21 mouse cellular contexts compared by ENCODE assay signal in genomic region chr1:89521935-89522535, GRCm38 (mm10).
DNase-seq lines count a peak whose midpoint lies in the region; ATAC-seq and TF ChIP-seq lines count a peak whose summit lies in the region.
"Had no signal": no experiment of that assay in that cellular context is flagged by ENCODE, and none has a peak within 500 bp of the region (broad histone marks: within the 10 kb centered on the region; RNA-seq: fewer than 3 reads in every experiment).

No protein-coding gene starts in this region.

- no peak overlapping the region for H3K27ac ChIP-seq in lung, postnatal 0 days (ENCODE audit: low read length)
- H3K27ac ChIP-seq in embryonic facial prominence, embryonic 14.5 days (replicated peaks; ENCODE audit: low read depth, low read length): no peak overlapping the region; the same call in 1 of the 2 replicates
- H3K27ac ChIP-seq: forebrain, embryonic 13.5 days; heart, embryonic 13.5 days; limb, embryonic 12.5 days; liver, embryonic 14.5 days; neural tube, embryonic 12.5 days; stomach, postnatal 0 days had no signal

- no peaks in the 10 kb centered on the region for H3K36me3 ChIP-seq in lung, postnatal 0 days (ENCODE audit: insufficient read depth, low read length)
- no peaks in the 10 kb centered on the region for H3K36me3 ChIP-seq in embryonic facial prominence, embryonic 14.5 days (ENCODE audit: control insufficient read depth, insufficient read depth, low read length)
- H3K36me3 ChIP-seq: G1E; heart, embryonic 13.5 days; limb, embryonic 12.5 days; neural tube, embryonic 12.5 days had no signal

- no peak overlapping the region for H3K4me2 ChIP-seq in lung, postnatal 0 days (replicated peaks; ENCODE audit: low read depth, low read length)
- no peak overlapping the region for H3K4me2 ChIP-seq in embryonic facial prominence, embryonic 14.5 days (ENCODE audit: low read depth, low read length)
- H3K4me2 ChIP-seq: forebrain, embryonic 13.5 days; heart, embryonic 13.5 days; limb, embryonic 12.5 days; neural tube, embryonic 12.5 days had no signal

- H3K27me3 ChIP-seq in lung, postnatal 0 days (replicated peaks; ENCODE audit: insufficient read depth, low read length): no peaks in the 10 kb centered on the region
- no peaks in the 10 kb centered on the region for H3K27me3 ChIP-seq in embryonic facial prominence, embryonic 14.5 days (replicated peaks; ENCODE audit: control insufficient read depth, insufficient read depth, low read length)
- H3K27me3 ChIP-seq: heart, embryonic 13.5 days; limb, embryonic 12.5 days; neural tube, embryonic 12.5 days had no signal

- 53% methylated on average over 17 of the region's 17 CpGs for WGBS in lung, postnatal 0 days
- 66% methylated on average over 17 of the region's 17 CpGs for WGBS in lung, adult 2 months
- 56% methylated on average over 17 of the region's 17 CpGs for WGBS in embryonic facial prominence, embryonic 14.5 days

- no peak for TF ChIP-seq EP300 in lung, postnatal 0 days (IDR thresholded peaks at IDR 0.05)

- no peak for DNase-seq in lung, postnatal 0 days (ENCODE audit: low spot score)
- no peak for DNase-seq in lung, adult 2 months
- peak; percentile 29 for DNase-seq in ovary, postnatal 36 days (ENCODE audit: low spot score)
- DNase-seq in ovary, postnatal 10 days (ENCODE audit: low spot score): no peak
- peak; percentile 54 for DNase-seq in embryonic facial prominence, embryonic 14.5 days (ENCODE audit: low spot score)
- no peak for DNase-seq in spleen, postnatal 36 days (ENCODE audit: low spot score in 2 of 2)
- no peak for DNase-seq in kidney, adult 8-10 months
- DNase-seq: cerebellum, adult 18-20 months; cerebellum, postnatal 25 days; embryo, embryonic 11 days; gastrocnemius, postnatal 14 days; heart, adult 18-20 months; kidney, adult 9 months; retina, postnatal 1 day had no signal

- H3K4me3 ChIP-seq in lung, postnatal 0 days (ENCODE audit: low read depth, low read length): no peak overlapping the region
- H3K4me3 ChIP-seq in lung, adult 2 months (replicated peaks; ENCODE audit: extremely low read depth, low read depth, low read length): no peak overlapping the region
- no peak overlapping the region for H3K4me3 ChIP-seq in embryonic facial prominence, embryonic 14.5 days (ENCODE audit: low read depth, low read length)
- H3K4me3 ChIP-seq: forebrain, embryonic 13.5 days; heart, embryonic 13.5 days; limb, embryonic 12.5 days; neural tube, embryonic 12.5 days had no signal

- H3K9ac ChIP-seq in lung, postnatal 0 days (replicated peaks; ENCODE audit: low read depth): no peak overlapping the region
- no peak overlapping the region for H3K9ac ChIP-seq in embryonic facial prominence, embryonic 14.5 days (ENCODE audit: low read depth, low read length)
- H3K9ac ChIP-seq: forebrain, embryonic 13.5 days; heart, embryonic 13.5 days; limb, embryonic 12.5 days; liver, embryonic 14.5 days; neural tube, embryonic 12.5 days had no signal

- peaks cover 13% of the 10 kb centered on the region; the same call in 1 of the 2 replicates for H3K4me1 ChIP-seq in lung, postnatal 0 days (ENCODE audit: insufficient read depth, low read depth, low read length)
- peaks cover 24% of the 10 kb centered on the region for H3K4me1 ChIP-seq in lung, adult 2 months (ENCODE audit: control insufficient read depth, insufficient read depth, low read length)
- H3K4me1 ChIP-seq in embryonic facial prominence, embryonic 14.5 days (ENCODE audit: control insufficient read depth, insufficient read depth, low read length): peaks cover 29% of the 10 kb centered on the region

- no peaks in the 10 kb centered on the region for H3K9me3 ChIP-seq in lung, postnatal 0 days (ENCODE audit: low read length)
- H3K9me3 ChIP-seq in embryonic facial prominence, embryonic 14.5 days (ENCODE audit: control insufficient read depth, low read length): no peaks in the 10 kb centered on the region
- H3K9me3 ChIP-seq: forebrain, embryonic 13.5 days; heart, embryonic 13.5 days; limb, embryonic 12.5 days; neural tube, embryonic 12.5 days had no signal

- TF ChIP-seq CTCF in lung, postnatal 0 days (IDR thresholded peaks at IDR 0.05): no peak
- TF ChIP-seq CTCF in lung, adult 2 months (IDR thresholded peaks at IDR 0.05; ENCODE audit: insufficient read depth, low read length): no peak

- ATAC-seq in lung, postnatal 0 days: 0 out of 2 replicates have a peak, but pooled peaks have one; percentile 18
- 0 out of 2 replicates have a peak, but pooled peaks have one; percentile 8 for ATAC-seq in embryonic facial prominence, embryonic 14.5 days (ENCODE audit: low read depth)
- ATAC-seq: forebrain, embryonic 13.5 days had no signal

- TF ChIP-seq POLR2A in lung, adult 2 months (IDR thresholded peaks at IDR 0.05; ENCODE audit: borderline replicate concordance, extremely low read depth, low read depth, low read length): no peak

Comparison
In these comparisons a context has a peak if more than half of its experiments do, and no peak if none do; other contexts are left out.
1. DNase-seq: peak in ovary, postnatal 36 days (single experiment) and embryonic facial prominence, embryonic 14.5 days (single experiment); none in lung, postnatal 0 days (single experiment), lung, adult 2 months (single experiment), ovary, postnatal 10 days (single experiment), spleen, postnatal 36 days (0 of 2) and kidney, adult 8-10 months (0 of 2).